Mouse (Mus musculus): Measurements from ENCODE around the gene Olfr510. TPM values are rescaled to one million over a fixed set of nuclear protein-coding genes. Genes with fewer than 3 reads are reported as not detected.

Gene Olfr510
- polyA plus RNA-seq, 1 experiment: not detected

GRCm38 (mm10) chr7:108678886-108679285 lies 12.7 kb downstream of the Olfr510 start:
- TF ChIP-seq POLR2A (IDR thresholded peaks at IDR 0.05; ENCODE audit: control insufficient read depth, extremely low read depth, insufficient read depth, low read length, poor library complexity): no peak
- no peak for TF ChIP-seq CTCF (IDR thresholded peaks at IDR 0.05; ENCODE audit: borderline replicate concordance, control insufficient read depth, extremely low read depth, insufficient read depth, low read length, poor library complexity)
- no peaks in the 10 kb centered on the region for H3K36me3 ChIP-seq (ENCODE audit: control insufficient read depth, insufficient read depth, low read length)
- no peak overlapping the region for H3K27ac ChIP-seq (ENCODE audit: control insufficient read depth, insufficient read depth, low read length)
- DNase-seq: no peak
- WGBS: 84% methylated on average over 4 of the region's 4 CpGs
- no peak overlapping the region for H3K4me3 ChIP-seq (ENCODE audit: control insufficient read depth, insufficient read depth, low read length)
- no peaks in the 10 kb centered on the region for H3K4me1 ChIP-seq (replicated peaks; ENCODE audit: control insufficient read depth, insufficient read depth, low read length)
- H3K27me3 ChIP-seq (ENCODE audit: control insufficient read depth, insufficient read depth, low read length): no peaks in the 10 kb centered on the region

GRCm38 (mm10) chr7:108713020-108713419 lies 46.8 kb downstream of the Olfr510 start, which contains the start of gene Olfr512:
Gene Olfr512 (plus strand): TSS chr7:108713320.
- no peaks in the 10 kb centered on the region for H3K4me1 ChIP-seq (replicated peaks; ENCODE audit: control insufficient read depth, insufficient read depth, low read length)
- TF ChIP-seq CTCF (IDR thresholded peaks at IDR 0.05; ENCODE audit: borderline replicate concordance, control insufficient read depth, extremely low read depth, insufficient read depth, low read length, poor library complexity) (no peak), POLR2A (IDR thresholded peaks at IDR 0.05; ENCODE audit: control insufficient read depth, extremely low read depth, insufficient read depth, low read length, poor library complexity) (no peak)
- H3K27me3 ChIP-seq (ENCODE audit: control insufficient read depth, insufficient read depth, low read length): no peaks in the 10 kb centered on the region

More at GRCm38 (mm10) chr7:108713020-108713419, 46.8 kb downstream of the Olfr510 start, which contains the start of gene Olfr512:
- Histone ChIP-seq H3K36me3 (ENCODE audit: control insufficient read depth, insufficient read depth, low read length) (no peaks in the 10 kb centered on the region), H3K27ac (ENCODE audit: control insufficient read depth, insufficient read depth, low read length) (no peak within 1 kb of the TSS), H3K4me3 (ENCODE audit: control insufficient read depth, insufficient read depth, low read length) (no peak within 1 kb of the TSS)
- no peak for DNase-seq

Other genes with a start within 250 kb of the Olfr510 start
- not detected in 2 replicates for gene Olfr497, start 246.0 kb upstream of the Olfr510 start, polyA plus RNA-seq (2012; rRNA removed)
- gene Olfr498, start 201.1 kb upstream of the Olfr510 start, polyA plus RNA-seq (2012; rRNA removed): not detected in 2 replicates
- not detected in 2 replicates for gene Olfr502, start 141.4 kb upstream of the Olfr510 start, polyA plus RNA-seq (2012; rRNA removed)
- not detected in 2 replicates for gene Olfr503, start 121.9 kb upstream of the Olfr510 start, polyA plus RNA-seq (2012; rRNA removed)
- gene Olfr504, start 100.6 kb upstream of the Olfr510 start, polyA plus RNA-seq (2012; rRNA removed): not detected in 2 replicates
- gene Olfr506, start 55.6 kb upstream of the Olfr510 start, polyA plus RNA-seq (2012; rRNA removed): not detected in 2 replicates
- gene Olfr507, start 44.6 kb upstream of the Olfr510 start, polyA plus RNA-seq (2012; rRNA removed): not detected in 2 replicates
- not detected in 2 replicates for gene Olfr508, start 36.4 kb upstream of the Olfr510 start, polyA plus RNA-seq (2012; rRNA removed)
- not detected in 2 replicates for gene Olfr509, start 14.5 kb upstream of the Olfr510 start, polyA plus RNA-seq (2012; rRNA removed)
- not detected in 2 replicates for gene Olfr512, start 46.9 kb downstream of the Olfr510 start, polyA plus RNA-seq (2012; rRNA removed)
- not detected in 2 replicates for gene Olfr513, start 84.6 kb downstream of the Olfr510 start, polyA plus RNA-seq (2012; rRNA removed)
- not detected in 2 replicates for gene Olfr514, start 159.6 kb downstream of the Olfr510 start, polyA plus RNA-seq (2012; rRNA removed)
- not detected in 2 replicates for gene Olfr516, start 184.1 kb downstream of the Olfr510 start, polyA plus RNA-seq (2012; rRNA removed)
- 0.20 TPM in 1 of 2 replicates, not detected in the other for gene Olfr517, start 206.0 kb downstream of the Olfr510 start, polyA plus RNA-seq (2012; rRNA removed)
- gene Olfr518, start 218.6 kb downstream of the Olfr510 start, polyA plus RNA-seq (2012; rRNA removed): not detected in 2 replicates
- not detected in 2 replicates for gene Olfr519, start 228.0 kb downstream of the Olfr510 start, polyA plus RNA-seq (2012; rRNA removed)

Data from thymus, adult 2 months (tissue).